Mouse (Mus musculus) cerebellum, adult 2 months (tissue): Measurements from ENCODE around the gene Olfr71.

Experiments used
- CTCF ChIP-seq: fragments of 200-500 bp; IDR thresholded peaks from 2 replicates; pipeline ENCODE4 v1.5.1; 2011; ENCODE audit warnings: low read depth, mild to moderate bottlenecking, control low read depth, low read length, moderate library complexity, borderline replicate concordance; ENCODE audit not compliant: insufficient read depth
- POLR2A ChIP-seq: fragments of 200-500 bp; IDR thresholded peaks from 2 replicates; pipeline ENCODE4 v1.6.1; 2011; ENCODE audit warnings: low read length, control low read depth, borderline replicate concordance; ENCODE audit not compliant: insufficient read depth

DNA sequence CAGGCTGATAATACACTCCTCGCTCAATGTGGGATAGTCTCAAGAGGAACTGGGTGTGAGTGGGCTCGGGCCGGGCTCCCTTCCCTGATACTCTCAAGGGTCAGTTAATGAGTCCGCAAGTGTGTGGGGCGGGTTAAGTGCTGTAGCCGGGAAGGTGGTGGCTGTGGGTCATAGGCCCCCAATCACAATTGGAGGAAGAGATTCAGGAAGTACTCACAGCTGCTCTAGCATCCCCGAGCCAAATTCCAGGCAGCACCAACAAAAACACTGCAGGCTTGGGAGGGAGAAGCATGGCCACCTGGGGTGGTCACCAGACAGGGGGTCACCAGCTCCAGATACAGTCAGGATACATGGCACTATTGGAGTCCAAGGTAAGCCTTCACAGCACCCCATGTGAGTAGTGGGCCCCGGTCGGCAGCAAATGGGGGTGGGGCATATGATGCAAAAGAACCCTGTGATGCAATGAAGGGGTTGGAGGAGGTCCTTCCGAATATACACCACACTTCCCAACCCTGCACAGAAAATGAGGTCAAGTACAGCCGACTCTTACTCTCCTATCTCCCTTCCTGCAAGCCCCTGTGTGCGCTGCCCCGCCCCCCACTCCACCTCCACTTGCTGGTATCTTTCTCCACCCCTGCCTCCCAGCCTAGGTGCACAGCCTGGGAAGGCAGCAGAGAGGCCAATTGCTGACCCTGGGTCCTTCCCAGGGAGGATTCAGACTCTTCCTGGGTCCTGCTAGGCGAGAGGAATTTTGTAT is 19.9 kb upstream of the Olfr71 start, which contains the start of gene Spaar:
- no peak for TF ChIP-seq CTCF
- no peak for TF ChIP-seq POLR2A
